In the genomic region with DNA sequence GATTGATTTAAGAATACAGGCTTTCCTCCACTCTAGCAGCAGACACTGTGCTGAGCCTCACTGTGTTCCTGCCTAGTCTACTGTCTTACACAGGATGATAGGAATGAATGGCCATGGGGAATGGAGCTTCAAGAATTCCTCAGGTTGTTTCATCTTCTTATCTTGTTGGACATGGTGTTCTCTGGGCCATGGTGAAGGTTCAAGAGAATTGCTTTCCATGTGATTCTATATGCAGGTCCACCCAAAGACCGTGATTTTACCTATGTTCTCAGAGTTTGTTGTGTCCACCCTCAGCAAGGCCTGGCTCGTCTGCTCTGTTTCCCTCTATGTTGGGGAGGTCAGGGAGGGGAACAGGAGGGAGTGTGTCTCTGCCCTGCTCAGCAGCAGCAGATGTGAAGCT, we compare ENCODE assay signal across 16 mouse cellular contexts.
"Had no signal": no experiment of that assay in that cellular context is flagged by ENCODE, and none has a peak within 500 bp of the region (broad histone marks: within the 10 kb centered on the region; RNA-seq: fewer than 3 reads in every experiment).

No protein-coding gene starts in this region.

- H3K27ac ChIP-seq: neural tube, embryonic 13.5 days; neural tube, embryonic 15.5 days; stomach, embryonic 15.5 days; stomach, postnatal 0 days had no signal

- H3K4me1 ChIP-seq: neural tube, embryonic 13.5 days; neural tube, embryonic 15.5 days; stomach, embryonic 15.5 days had no signal

- H3K9ac ChIP-seq: neural tube, embryonic 13.5 days; neural tube, embryonic 15.5 days; stomach, embryonic 15.5 days had no signal

- H3K4me2 ChIP-seq: neural tube, embryonic 13.5 days; neural tube, embryonic 15.5 days; stomach, embryonic 15.5 days had no signal

- H3K36me3 ChIP-seq: neural tube, embryonic 15.5 days; stomach, embryonic 15.5 days had no signal

- DNase-seq: retina, postnatal 1 day; right cerebral cortex, adult 18-20 months; right cerebral cortex, postnatal 14 days; right cerebral cortex, postnatal 25 days; right cerebral cortex, postnatal 4 days; spleen, adult 18-20 months; thymus, adult 18-20 months; thymus, adult 2 months; thymus, postnatal 14 days; thymus, postnatal 25 days; thymus, postnatal 36 days; thymus, postnatal 4 days had no signal

- H3K9me3 ChIP-seq: stomach, embryonic 15.5 days had no signal

- H3K4me3 ChIP-seq: neural tube, embryonic 13.5 days; neural tube, embryonic 15.5 days; stomach, embryonic 15.5 days had no signal

- H3K27me3 ChIP-seq: neural tube, embryonic 13.5 days; neural tube, embryonic 15.5 days; stomach, embryonic 15.5 days had no signal
